Mouse (Mus musculus) adrenal gland, postnatal 36 days (tissue): Measurements from ENCODE around the gene Yy1. TPM values are rescaled to one million over a fixed set of nuclear protein-coding genes. Genes with fewer than 3 reads are reported as not detected.

Experiments
- DNase-seq, 2 experiments: peaks; one replicate each; pipeline ENCODE4 v3.0.0; 2021; ENCODE audit warnings: mixed read lengths in 1 of 2
- long read RNA-seq, 2 experiments: library from polyadenylated mRNA; stranded (forward); transcript quantifications; one replicate each; pipeline ENCODE4 v2.0.0; 2021; ENCODE audit warnings: borderline sequencing depth in 2 of 2
- total RNA-seq, 2 experiments: library from RNA; stranded (reverse); gene quantifications; 2 replicates each; pipeline ENCODE4 v1.2.3; 2021

The Yy1 gene
- total RNA-seq, result 10 to 100 TPM; 69.4 to 84.1 TPM
- long read RNA-seq, experiment 1, full-length matches to known transcripts, result 28 of 35 reads
- long read RNA-seq, experiment 1, partial matches to known transcripts, result 3 of 35 reads
- long read RNA-seq, experiment 1, other reads (novel, unspliced or antisense), result 4 of 35 reads
- long read RNA-seq, experiment 2, full-length matches to known transcripts, result 3 of 6 reads
- long read RNA-seq, experiment 2, partial matches to known transcripts, result 1 of 6 reads
- long read RNA-seq, experiment 2, other reads (novel, unspliced or antisense), result 2 of 6 reads

DNA sequence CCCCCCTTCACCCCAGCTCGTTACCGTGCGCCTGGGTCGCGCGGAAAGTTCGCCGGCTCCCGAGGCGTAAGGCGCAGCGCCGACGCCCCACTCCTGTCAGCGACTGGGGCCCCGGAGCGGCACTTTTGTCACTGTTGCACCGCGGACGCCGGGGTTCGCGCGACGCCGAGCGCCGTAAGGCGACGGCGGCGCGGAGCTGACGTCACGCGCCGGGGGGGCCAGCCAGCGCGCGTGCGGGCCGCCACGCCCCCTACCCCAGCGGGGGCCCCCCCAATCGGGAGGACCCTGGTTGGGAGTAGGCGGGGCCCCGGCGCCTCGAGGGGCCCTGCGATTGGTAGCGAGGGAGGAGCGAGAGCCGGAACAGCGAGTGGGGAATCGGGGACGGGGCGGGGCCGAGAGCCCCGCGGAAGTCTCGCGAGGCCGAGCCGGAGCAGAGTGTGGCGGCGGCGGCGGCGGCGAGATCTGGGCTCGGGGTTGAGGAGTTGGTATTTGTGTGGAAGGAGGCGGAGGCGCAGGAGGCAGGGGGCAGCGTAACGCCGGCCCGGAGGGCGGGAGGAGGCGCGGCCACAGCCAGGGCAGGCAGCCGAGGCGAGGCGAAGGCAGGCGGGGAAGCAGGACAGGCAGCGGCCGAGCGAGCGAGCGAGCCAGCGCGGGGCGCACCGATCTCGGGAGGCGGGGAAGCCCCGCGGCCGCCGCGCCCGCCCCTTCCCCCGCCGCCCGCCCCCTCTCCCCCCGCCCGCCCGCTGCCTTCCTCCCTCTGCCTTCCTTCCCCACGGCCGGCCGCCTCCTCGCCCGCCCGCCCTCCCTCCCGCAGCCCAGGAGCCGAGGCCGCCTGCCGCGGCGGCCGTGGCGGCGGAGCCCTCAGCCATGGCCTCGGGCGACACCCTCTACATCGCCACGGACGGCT lies at the start of gene Yy1:
Yy1 (plus strand) TSS at position 428 of the 907 bp plus-strand sequence.
- peak; percentile 99 to 100 for DNase-seq

DNA sequence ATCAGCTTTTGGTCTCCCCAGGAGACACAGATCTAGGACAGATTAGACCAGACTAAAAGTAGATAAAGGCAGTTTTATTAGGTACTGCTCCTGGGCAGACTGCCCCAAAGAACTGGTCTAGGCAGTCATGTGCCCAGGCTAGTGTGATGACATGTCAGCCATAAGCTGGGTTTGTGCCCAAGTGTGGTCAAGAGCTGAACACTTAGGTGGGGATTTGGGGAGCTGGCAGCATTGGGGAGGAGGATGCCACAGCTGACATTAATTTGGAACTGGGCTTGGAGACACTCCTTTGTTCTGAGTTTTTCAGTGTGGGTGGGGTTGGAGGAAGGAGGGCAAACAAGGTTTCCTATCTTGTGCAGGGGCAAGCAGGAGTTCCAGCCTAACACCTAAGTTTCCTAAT lies 46.8 kb upstream of the Yy1 start:
- DNase-seq, result no peak

DNA sequence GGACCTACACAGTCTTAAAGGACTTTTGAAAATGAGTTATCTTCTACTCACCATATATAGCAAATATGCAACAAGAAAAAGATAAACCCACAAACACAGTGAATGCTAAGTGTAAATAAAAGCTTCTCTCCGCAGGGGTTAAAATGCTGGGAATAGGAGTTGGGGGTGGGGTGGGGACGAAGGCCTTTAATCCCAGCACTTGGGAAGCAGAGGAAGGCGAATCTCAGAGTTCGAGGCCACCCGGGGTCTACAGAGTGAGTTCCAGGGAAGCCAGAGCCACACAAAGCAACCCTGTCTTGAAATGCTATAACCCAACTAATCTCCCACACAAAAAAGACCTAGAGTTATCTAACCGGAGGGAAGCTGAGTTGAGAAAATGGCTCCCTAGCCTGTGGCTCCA lies 43.8 kb upstream of the Yy1 start:
- no peak for DNase-seq

DNA sequence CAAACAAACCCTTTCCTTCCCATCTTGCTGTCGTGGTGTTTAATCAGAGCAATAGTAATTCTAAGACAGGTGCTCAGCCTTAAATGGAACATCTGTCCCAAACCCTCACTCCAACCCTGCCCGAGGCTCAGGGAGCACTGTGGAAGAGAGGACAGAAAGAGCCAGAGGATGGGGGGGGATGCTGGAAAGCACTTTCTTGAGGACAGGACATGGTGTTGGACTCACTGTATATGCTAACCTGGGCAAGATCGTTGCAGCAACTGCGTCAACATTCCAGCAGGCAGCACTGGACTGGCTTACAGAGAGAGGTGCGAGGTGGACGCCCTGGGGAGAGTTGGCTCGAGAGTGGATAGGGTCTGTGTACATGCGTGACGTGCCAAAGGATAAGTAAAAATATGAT lies 43.3 kb upstream of the Yy1 start:
- no peak for DNase-seq

DNA sequence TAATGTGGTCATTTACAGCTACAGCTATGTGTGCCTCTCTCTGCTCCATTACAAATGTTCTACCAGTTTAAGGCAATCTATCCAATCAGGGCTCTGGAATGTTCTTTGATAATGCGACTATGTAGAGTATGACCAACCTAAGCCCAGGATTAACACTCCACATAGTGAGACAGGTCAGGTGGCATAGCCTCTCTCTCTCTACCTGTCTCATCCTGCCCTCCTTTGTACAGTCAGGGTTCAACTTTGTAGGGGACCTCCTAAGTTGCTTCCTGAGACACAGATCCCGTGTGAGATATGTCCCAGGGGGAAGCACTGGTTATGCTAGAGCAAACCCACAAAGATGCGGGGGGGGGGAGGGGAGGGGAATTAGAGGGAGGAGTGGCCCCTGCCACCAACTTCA lies 42.5 kb upstream of the Yy1 start:
- DNase-seq, result no peak

DNA sequence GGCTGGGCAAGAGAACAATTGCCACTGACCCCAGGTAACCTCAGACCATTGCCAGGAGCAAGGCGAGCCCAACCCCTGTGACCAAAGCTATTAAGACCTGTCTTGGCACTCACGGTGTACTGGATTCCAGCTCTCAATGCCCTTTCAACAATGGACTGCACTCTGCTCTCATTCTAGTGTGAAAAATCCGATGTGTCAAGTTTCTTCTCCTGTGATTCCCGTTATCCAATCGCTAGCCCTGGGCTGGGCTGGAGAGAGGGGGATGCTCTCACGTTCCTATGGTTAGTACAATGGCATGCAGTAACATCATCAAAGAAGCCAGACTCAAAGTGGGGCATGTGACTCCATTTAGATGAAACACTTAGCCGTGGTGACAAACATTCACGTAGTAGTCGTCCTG lies 41.0 kb upstream of the Yy1 start:
- no peak for DNase-seq

DNA sequence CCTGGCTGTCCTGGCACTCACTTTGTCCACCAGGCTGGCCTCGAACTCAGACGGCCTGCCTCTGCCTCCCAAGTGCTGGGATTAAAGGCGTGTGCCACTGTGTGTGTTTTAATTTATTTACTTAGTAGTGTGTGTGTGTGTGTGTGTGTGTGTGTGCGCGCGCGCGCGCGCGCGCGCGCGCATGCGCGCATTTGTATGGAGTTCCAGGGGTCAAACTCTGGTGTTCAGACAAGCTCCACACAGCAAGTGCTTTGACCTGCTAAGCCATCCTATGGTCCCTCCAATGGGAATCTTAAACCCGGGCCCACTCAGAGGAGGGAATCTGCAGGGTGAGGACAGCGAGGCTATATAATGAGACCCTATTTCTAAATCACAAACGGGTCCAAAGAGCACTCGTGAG lies 37.6 kb upstream of the Yy1 start:
- no peak for DNase-seq

DNA sequence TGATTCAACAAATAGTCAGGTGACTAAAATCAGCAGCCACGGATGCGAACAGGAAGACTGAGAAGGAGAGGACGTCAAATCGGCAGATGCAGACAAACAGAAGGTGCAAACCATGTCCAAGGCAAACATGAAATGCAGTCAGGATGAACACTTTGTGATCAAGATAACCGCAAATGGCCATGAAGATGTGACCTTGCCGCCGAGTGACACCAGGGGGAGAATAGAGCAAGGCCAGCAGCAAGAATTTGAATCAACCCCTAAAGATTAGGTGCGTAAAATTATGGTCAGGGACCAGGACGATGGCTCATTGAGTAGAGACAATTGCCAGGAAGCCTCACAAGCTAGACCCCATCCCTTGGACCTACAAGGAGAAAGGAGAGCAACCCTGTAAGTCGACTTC lies 36.2 kb upstream of the Yy1 start:
- DNase-seq, result peak in 1 of 2 experiments; percentile 33

DNA sequence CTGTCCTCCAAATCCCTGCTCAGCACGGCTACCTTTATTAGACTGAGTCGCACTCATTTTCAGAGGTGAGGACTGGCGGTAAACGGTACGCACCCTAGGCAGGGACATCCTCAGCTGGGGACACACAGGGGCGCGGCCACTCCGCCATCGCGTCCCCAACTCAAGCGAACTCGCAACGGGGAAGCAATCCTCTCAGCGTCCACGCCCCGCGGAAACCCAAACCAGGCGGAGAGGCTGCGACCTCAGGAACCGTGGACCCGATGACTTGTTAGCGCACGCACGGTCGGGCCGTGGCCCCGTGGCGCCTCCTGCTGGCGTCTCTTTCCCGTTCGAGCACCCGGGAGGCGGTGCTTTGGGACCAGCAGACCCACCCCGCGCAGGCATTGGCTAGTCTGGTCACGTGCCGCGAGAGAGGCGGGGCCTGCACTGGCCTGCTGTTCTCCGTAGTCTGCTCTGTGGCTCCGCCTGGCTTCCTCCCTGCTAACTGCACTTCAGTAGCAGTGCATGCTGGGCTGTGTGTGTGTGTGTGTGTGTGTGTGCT lies 35.0 kb upstream of the Yy1 start:
- DNase-seq, result peak; percentile 97 to 99

DNA sequence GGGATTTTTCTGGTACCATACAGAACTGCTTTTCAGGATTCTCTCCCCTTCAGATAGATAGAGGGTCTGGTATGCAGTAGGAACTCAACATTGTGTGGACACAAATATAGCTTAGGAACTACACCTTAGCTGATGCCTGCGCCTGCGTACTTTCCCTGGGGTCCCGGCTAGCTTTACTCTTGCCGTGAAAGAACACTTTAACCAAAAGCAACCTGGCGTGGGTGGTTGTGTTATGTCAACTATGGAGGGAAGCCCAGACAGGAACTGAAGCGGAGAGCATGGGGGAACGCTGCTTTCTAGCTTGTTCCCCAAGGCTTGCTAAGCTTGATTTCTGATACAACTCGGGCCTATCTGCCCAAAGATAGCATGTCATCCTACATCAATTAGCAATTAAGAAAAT lies 34.5 kb upstream of the Yy1 start:
- DNase-seq, result no peak

DNA sequence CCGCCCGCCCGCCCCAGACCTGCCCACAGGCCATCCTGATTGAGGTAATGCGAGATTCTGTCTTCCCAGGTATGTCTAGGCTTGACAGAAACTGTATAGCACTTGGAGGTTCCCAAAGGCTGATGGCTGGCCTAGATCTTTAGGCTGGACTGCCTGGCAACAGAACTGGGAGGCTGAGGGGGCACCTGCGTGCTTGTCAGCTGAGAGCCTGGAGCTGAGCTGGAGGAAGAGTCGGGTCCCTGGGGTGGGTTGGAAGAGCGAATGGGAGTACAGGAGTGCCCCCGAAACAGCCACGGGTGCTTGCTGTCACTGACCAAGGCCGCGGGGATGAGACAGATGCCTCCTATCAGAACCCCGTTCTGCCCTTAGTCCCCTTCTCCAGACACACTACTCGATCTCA lies 34.1 kb upstream of the Yy1 start:
- no peak for DNase-seq

DNA sequence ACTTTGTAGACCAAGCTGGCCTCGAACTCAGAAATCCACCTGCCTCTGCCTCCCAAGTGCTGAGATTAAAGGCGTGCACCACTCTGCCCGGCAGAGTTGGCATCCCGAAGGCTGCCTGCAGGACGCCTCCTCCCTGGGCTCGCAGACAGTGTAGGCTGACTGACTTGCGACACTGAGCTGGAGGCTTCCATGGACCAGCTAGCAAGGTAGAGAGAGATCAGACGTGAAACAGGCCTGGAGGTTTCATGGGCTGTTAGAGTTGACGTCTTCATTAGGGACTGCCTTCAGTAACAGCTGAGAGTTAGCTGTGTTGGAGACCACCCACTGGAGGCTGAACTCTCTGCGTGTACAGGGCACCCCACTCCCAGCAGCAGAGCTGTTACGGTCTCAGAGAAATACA lies 33.5 kb upstream of the Yy1 start:
- no peak for DNase-seq

DNA sequence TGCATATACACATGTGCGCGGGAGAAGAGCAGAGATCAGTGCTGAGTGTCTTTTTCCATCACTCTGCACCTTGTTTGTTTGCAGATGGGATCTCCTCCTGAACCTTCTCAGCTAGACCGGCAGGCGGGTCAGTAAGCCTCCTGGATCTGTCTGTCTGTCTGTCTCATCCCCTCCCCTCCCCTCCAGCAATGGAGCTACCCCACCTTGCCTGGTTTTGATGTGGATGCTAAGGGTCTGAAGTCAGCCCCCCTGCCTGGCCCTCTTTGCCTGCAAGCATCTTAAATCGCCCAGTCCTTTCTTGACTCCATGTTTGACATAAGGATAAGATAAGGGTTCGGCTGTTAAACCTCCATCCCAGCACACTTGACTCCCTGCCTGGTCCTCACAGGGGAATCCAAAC lies 32.8 kb upstream of the Yy1 start:
- DNase-seq, result no peak

DNA sequence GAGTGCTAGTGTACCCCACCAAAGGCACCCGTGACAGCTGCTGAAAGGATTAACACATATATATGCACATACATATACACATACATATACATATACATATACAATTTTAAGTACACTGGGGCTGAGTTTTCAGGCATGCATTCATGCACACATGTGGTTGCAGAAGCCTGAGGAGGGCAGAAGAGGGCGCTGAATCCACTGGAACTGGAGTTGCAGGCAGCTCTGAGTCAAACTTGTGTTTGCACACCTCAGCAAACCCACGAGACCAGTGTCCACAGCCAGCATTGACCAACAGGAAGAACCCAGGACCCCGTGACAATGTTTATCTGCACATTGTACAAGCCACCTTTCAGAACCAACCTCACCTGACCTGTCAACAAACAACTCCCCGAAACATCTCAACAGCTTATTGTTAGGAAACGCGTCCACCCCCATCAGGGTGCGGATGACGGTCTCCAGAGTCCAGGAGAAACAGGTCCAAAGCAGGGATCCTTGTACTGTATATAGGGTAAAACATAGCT lies 32.2 kb upstream of the Yy1 start:
- DNase-seq, result peak in 1 of 2 experiments; percentile 12

DNA sequence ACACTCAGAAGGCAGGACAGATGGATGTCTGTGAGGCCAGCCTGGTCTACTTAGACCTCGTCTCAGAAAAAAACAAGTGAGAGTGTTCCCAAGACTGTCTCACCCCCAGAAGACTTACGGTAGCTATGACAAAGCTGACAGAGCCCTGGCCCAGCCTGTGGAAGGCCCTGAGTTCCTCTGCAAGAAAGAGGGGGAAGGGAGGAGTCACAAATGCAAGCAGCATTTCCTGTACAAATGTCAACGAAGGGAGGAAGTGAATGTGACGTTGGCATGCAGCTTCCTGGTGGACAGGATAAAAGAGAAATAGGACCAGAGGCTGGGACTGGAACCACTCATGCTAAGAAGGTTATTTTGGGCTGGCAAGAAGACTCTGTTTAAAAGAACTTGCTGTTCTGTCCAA lies 31.6 kb upstream of the Yy1 start:
- peak in 1 of 2 experiments; percentile 40 for DNase-seq

DNA sequence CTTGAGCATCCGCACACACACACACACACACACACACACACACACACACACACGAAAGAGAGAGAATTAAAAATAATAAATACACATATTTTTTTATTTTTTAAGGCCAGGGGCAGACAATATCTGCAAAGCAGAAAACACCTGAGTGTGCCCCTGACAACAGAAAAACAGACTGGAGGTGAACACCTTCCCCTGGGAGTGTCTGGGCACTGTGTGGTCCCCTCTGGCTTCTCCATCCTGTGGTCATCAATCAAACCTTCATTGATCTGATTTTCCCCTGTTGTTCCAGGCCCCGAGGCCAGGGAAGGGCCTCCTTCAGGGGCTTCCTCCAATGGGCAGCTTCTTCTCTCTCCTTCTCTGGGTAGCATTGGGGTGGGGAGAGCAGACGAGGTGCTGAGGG lies 31.1 kb upstream of the Yy1 start:
- no peak for DNase-seq

DNA sequence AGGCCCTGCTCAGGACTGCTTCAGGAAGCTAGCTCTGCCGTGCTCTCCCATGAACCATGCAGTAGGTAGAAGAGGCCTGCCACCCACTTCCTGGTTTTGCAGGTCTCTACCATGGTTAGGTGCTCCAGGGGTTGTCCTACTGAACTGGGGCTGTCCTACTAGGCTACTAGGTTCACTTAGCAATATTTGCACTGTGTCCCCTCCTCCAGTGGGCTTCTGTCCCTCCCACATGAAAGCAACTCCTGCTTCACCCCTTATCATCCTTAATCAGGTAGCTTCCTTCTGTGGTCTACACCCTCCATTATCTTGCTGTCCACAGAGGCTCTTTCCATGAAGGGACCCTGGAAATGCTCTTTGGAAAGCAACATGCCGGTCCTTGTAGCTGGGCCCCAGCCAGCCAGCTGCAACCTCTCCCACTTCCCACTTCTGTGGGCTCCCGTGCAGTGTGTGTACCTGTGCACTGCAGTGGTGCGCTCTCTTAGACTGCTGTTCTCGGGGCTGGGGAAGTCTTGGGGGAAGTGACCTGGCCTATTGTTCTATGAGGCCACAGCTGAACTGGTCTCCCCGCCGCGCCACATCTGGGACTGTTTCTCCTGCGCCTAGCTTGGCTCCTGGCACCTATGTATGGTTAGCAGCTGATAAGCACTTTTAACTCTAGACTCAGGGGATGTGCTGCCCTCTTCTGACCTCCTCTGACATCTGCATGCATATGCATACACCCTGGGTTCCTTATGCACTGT lies 29.5 kb upstream of the Yy1 start:
- DNase-seq, result no peak

DNA sequence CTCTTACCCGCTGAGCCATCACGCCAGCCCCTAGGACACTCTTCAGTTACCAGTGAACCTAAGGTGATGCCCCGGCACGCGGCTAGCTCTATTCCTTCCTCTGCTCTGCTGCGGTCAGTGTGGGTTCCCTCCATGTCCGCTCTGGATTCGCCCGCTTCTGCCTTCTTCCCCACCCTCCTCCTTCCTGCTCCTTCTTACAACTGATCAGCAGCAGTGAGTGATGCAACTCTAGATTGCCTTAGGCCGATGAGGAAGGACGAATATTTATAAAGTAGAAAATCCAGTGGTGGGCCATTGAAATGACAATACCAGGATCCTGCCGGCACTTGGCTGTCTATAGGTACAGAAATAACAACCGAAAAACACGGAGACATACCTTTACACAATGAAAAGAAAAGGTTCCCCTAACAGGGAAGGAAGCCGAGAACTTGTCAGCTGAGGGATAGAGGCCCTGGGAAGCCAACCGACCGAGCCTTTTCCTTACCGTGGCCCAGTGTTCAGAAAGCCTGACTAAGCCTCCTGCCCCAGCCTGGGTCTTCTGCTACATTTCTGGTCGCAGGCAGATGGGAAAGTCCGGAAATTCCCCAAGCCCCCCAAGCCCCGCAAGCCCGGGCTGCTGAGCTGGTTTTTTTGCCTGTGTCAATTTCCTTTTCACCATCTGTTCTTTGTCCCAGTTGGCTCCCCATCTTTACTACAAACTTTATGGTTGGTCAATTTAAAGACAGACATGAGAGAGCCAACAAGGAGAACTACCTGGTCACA lies 27.7 kb upstream of the Yy1 start:
- no peak for DNase-seq

DNA sequence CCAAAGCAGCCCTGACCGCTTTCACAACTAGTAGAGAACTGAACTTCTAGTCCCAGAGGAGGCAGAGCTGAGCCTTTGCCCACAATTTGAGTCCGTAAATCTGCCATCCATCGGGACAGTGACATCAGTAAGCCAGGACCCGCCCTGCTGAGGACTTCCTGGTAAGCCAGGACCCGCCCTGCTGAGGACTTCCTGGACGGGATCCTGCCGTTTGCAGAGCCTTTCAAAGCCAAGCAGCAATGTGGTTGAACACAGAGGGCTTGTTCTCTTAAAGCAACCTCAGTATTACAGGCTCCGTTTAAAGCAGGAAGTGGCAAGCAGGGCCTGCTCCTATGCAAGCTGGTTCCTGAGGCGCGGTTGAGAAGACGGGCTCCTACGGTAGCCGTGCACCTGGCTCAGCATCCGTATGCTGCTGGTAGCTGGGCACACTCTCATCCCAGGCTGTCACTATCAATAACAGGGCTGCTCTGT lies 27.0 kb upstream of the Yy1 start:
- DNase-seq, result peak; percentile 70 to 78

DNA sequence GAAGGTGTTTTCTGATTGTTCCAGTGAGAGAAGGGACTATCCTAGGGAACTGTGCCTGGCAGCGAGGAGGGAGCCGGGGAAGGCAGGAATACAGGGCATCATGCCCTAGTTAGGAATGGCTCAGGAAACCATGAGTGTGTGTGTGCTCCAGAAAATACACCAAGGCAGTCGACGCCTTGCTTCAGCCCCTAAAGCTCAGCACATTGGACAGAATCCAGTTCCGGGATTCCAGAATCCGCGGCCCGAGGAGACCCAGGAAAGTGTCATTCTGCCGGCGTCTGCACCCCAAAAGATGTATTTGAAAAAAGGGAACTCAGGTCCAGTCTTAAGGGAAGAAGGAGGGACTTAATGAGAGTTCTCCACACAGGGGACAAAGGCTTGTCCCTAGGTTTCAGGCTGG lies 26.5 kb upstream of the Yy1 start:
- DNase-seq, result no peak

DNA sequence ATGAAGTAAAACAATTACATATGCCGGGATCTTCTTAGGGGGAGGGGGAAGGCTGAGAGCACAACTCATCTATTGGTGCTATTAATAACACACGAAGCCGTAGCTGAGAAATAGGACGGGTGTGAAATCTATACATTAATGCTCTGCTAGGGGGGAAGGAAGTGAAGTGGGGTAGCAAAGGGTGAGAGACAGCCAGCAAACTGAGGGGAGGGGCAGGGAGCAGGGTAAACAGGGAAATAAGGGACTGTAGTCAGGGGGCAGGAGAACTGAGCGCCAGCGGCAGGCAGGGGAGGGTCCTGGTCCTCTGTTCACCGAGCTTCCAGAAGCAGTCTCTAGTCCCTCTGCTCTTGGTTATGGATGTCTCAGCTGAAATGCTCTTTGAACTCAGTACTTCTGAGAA lies 25.9 kb upstream of the Yy1 start:
- no peak for DNase-seq
